ENCODE assay signal across 8 mouse cellular contexts in genomic region chr14:120731679-120732281, GRCm38 (mm10).
"Had no signal": no experiment of that assay in that cellular context is flagged by ENCODE, and none has a peak within 500 bp of the region (broad histone marks: within the 10 kb centered on the region; RNA-seq: fewer than 3 reads in every experiment).

No protein-coding gene starts in this region.

- H3K36me3 ChIP-seq: limb, embryonic 15.5 days; liver, embryonic 12.5 days; midbrain, embryonic 15.5 days; neural tube, embryonic 12.5 days had no signal

- H3K9ac ChIP-seq: limb, embryonic 15.5 days; liver, embryonic 12.5 days; midbrain, embryonic 15.5 days; neural tube, embryonic 12.5 days had no signal

- H3K4me3 ChIP-seq: limb, embryonic 15.5 days; liver, embryonic 12.5 days; midbrain, embryonic 15.5 days; neural tube, embryonic 12.5 days had no signal

- ATAC-seq: liver, embryonic 12.5 days; midbrain, embryonic 15.5 days had no signal

- H3K4me2 ChIP-seq: limb, embryonic 15.5 days; liver, embryonic 12.5 days; midbrain, embryonic 15.5 days; neural tube, embryonic 12.5 days had no signal

- H3K27me3 ChIP-seq: limb, embryonic 15.5 days; liver, embryonic 12.5 days; midbrain, embryonic 15.5 days; neural tube, embryonic 12.5 days had no signal

- H3K4me1 ChIP-seq: midbrain, embryonic 15.5 days; neural tube, embryonic 12.5 days had no signal

- H3K27ac ChIP-seq: limb, embryonic 15.5 days; liver, embryonic 12.5 days; midbrain, embryonic 15.5 days; neural tube, embryonic 12.5 days had no signal

- DNase-seq: kidney, adult 8-10 months; kidney, postnatal 25 days; right cerebral cortex, postnatal 25 days; thymus, postnatal 36 days had no signal

- H3K9me3 ChIP-seq: limb, embryonic 15.5 days; liver, embryonic 12.5 days; midbrain, embryonic 15.5 days; neural tube, embryonic 12.5 days had no signal
